Mouse (Mus musculus) cerebellum, postnatal 36 days (tissue): ENCODE measurements around the gene Plek.
A peak's percentile ranks its signal among the peaks of the same experiment; 100 is the strongest.
"Not testable (repeated sequence)": the region's sequence is repeated elsewhere in the genome, so short reads cannot be mapped to it uniquely, and the experiment has no call there.

ENCODE experiments used
- DNase-seq, 2 experiments: peaks; one replicate each; pipeline ENCODE4 v3.0.0; 2021 to 2022; ENCODE audit warnings: mixed read lengths in 2 of 2

Gene Plek

DNA sequence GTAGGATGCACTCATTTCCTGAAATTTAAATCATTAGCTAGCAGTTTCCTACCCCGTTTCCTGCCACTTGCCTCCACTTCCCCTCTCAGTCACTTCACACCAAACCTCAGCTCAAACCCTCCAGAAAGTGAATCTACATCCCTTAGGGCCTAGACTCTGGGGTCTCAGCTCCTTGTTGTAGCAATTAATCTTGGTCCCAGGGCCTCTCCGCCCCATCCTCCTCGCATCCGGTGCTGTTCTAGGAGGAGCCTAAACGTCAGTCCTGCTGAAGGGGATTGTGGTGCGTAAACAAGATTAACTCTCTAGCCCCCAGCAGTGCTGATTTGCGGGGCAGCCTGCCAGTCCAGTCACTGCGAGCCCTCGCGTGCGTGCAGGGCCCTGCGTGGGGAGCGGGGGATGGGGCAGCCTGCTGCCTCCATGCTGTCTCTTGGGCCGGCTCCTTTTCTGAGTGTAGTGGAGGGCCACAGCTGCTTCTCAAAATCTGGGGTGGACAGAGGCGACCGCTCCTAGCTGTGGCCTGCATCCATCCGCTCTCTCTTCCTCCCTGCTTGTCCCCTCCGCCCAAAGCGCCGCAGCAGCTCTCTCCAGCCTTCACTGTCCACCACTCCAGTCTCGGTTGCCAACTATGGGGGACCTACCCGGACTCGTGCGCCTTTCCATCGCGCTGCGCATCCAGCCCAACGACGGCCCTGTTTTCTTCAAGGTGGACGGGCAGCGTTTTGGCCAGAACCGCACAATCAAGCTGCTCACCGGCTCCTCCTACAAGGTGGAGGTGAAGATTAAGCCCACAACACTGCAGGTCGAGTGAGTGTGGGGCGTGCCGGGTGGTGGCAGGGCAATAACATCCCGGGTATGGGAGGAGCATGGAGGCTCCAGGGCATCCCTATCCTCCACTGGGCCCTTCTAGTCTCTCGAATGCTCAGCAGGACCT is at the start of gene Plek, which contains the start of gene Cnrip1:
Plek (minus strand) TSS at position 837 of the 931 bp plus-strand sequence.
Cnrip1 (plus strand) TSS at position 42 of the 931 bp plus-strand sequence.
- DNase-seq: peak; percentile 85 to 91

DNA sequence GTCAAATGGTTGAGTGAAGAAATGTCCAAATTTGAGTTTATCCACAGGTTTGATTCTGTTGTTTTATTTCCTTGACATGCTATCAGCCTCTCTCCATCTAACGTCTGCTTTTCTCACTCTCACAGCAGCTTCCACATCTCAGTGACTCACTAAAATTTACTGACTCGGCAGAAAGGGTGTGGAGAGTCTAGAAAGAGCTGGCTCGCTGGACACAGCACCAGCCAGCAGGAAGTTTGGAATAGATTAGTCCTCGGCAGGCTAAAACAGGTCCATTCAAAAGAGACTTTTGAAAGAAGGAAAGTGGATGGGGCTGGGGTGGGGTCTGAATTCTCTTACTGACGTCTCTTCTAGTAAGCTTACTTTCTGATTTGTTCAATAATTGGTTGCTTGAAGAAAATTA is 33.9 kb upstream of the Plek start:
- DNase-seq: no peak

DNA sequence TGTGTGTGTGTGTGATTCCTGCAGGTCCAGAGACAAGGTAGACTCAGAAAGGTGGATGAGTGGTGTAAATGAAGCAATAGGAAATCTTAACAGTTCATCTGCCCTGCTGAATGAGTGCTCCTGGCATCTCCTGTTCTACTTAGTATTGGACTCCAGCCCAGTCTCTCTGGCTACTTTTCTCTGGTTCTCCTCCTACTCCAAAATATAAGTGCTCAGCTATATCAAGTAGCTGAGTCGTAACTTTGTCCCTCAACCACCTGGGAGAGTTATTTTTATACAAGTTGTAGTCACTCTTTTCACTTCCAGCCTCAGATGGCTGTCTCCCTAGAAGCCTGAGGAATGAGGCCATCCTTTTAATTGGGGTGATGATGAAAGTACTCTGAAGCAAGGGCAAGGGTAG is 31.7 kb upstream of the Plek start:
- no peak for DNase-seq

DNA sequence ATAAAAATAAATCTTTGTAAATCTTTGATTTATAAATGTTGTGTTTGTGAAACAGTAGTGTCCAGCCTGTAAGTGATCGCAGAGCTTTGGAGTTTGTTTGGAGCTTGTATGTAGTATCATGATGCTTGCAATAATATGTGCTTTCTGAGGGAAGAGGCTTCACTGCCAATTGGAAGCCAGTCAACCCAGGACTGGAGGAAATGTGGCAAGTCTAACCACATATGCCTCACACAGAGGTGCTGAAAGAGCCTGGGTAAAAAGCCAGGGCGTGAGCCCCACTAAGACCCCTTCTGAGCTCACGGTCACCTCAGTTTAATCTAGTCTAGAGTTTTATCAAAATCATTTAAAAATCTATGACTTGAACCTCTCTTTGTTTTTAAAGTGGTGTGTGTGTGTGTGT is 31.3 kb upstream of the Plek start:
- no peak for DNase-seq

DNA sequence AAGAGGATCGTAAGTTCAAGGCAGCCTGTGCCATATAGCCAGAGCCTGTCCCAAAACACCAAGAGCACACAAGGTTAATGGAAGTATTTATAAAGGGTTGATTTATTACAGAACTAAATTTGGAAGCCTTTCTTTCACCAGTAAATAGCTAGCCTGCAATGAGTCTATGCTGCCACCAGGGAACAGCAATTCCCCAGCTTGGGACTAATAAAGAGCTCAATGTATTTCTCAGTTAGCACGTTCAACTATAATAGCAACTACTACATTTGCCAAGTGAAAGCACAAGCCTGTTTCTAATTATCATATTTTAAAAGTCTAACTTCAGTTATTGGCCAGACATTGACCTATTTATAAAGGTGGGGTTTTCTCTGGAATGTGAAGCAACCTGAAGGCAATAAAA is 30.8 kb upstream of the Plek start:
- DNase-seq: no peak

DNA sequence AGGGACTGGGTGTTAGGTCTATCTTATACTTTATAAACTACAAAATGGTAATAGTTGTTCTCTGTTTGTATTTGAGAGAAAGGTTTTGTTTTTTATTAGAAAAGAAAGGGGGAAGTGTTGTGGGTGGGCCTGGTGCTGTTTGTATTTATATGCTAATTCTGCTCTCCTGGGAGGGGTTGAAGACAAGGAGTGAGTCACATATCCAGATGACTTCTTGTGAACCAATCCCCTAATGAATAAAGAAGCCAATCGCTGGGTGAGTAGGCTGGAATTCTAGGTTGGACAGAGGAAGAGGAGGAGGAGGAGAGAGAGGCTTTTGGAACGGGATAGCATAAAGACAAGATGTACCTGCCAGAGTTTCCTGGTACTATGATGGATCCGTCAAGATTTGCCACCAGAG is 29.9 kb upstream of the Plek start:
- DNase-seq: no peak

DNA sequence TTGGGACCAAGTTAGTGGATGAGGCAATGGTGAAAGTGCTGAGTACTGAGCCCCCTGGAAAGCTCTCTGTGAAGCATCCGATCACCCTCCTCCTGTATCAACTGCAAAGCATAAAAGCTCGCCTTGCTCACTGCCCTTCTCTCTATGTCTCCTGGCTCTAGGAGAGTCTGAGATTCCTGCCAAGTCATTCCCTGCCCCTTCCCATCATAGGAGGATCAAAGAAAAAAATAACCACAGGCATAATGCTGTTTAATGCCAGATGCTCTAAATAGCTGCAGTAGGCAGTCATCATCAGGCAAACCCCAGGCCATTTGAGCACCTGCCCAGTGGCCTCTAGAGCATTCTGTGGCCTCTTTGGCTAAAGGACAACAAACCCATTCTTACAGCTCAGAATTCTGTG is 23.5 kb upstream of the Plek start:
- no peak for DNase-seq

DNA sequence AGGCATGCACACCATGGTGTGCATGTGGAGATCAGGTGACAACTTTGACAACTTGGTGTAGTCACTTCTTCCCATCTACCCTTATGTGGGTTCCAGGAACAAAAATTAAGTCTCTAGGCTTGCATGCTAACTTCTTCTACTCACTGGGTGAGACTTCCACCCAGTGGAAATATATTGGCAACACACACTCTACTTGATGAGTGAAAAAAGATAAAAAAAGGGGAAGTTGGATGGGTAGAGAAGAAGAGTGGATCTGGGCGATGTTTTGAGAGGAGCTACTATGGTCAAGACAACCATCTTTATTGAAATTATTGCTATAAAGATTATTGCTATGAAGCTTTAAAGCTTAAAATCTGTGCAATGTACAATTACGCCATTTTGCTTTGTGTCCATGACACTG is 17.2 kb upstream of the Plek start:
- not testable (repeated sequence) for DNase-seq

DNA sequence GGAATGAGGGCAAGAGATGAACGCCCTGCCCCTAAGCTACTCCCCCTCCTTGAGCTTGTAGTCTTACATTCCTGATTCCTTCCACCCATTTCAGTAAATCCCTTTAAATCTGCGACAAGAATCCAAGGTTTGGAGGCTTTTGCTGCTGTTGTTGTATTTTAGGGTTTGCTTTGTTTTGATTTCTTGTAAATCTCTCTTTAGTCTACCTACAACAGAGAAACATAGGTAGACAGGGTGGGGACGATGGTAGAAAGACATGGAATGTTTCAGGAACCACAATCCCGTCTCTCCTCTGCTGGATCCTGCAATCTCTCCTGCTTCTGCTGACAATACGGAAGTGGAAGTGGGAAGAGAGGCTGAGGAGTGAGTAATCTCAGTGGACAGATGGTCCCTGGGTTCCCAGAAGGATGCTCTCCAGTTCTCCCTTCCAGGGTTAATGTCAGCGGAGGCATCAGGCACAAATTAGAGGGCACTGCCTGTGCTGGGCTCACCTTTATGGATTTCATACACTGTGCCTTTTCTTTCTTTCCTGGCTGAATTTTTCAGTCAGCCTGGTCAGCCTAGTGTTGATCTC is 382 bp upstream of the Plek start:
- DNase-seq: peak; percentile 61 to 69

DNA sequence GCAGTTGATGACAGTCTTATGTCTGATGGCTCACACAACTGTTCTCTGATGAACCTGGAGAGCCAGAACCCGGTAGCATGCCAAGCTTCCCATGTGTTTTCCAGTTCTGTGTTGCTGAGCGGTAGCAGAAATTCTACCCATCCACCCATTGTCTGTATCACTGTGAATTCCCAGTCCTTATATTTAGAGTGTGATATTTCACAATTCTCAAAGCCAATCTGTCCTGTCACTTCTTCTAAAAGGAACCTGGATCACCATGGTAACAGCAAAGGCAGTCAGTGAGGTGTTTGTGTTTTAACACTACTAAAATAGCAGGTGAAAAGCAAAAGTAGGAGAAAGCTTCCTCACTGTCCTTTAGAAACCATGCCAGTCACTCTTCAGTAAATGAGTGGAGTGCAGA is 6.4 kb downstream of the Plek start:
- DNase-seq: no peak

DNA sequence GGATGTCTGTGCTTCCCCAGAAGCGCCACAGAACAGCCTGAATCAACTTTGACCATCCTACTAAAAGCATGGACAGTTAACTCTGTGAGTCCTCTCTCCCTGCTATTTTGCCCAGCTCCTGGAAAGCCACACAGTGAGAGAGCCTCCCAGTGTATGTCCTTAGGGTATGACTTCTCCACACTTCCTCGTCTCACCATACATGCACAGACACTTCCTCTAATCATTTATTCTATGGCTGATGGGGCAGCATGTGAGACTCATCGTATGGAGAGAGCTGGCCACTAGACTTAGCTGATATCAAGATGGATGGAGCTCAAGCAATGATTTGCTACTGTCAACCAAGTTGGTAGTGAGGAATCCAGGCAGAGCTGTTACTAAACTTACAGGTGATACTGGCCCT is 28.2 kb downstream of the Plek start:
- no peak for DNase-seq

DNA sequence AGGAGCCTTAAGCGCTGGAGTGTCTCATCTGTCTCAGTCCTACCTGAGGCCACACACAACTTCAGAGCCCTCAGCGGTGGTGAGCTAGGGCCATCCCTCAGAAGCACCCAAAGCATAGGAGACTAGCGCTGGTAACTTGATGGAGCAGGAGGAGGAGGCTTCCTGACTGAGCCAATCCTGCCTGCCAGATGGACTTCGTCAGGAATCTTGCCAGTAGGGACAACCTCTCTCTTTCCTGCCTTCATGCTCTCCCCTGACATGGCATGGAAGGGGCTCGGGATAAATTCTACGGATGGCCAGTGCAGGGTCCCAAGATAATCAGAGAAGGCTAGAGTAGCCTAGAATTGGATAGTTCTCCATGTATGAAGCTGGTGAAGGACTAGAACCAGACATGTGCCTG is 29.0 kb downstream of the Plek start:
- DNase-seq: peak; percentile 20 to 22

DNA sequence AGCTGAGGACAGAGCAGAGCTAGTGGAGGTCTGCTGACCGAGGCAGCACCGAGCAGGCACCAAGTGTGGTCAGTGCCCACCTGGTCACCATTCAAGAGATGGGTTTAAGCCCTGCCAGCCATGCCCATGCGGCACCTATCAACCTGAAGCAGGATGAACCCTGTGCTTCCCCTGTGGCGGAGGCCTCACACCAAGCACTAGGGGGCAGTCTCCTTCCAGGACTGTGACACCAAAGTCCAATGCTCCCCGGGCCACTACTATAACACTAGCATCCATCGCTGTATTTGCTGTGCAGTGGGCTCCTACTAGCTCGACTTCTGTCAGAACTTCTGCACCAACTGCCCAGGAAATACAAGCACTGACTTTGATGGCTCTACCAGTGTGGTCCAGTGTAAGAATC is 32.9 kb downstream of the Plek start:
- no peak for DNase-seq

DNA sequence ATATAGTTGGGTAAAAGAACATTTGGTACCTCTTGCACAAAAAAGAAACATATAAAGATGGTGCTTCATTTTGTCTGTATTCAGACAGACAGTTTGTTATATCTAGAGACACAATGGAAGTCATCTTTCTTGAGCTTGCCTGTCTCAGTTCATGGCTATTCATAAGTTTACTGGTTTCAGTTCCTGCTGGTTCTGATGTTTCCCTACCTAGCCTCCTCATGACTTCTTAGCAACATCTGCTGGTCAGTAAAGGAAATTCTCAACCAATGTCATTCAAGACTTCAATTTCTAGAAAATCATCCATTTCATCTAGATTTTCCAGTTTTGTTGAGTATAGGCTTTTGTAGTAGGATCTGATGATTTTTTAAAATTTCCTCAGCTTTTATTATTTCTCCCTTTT is 39.2 kb downstream of the Plek start:
- no peak for DNase-seq

DNA sequence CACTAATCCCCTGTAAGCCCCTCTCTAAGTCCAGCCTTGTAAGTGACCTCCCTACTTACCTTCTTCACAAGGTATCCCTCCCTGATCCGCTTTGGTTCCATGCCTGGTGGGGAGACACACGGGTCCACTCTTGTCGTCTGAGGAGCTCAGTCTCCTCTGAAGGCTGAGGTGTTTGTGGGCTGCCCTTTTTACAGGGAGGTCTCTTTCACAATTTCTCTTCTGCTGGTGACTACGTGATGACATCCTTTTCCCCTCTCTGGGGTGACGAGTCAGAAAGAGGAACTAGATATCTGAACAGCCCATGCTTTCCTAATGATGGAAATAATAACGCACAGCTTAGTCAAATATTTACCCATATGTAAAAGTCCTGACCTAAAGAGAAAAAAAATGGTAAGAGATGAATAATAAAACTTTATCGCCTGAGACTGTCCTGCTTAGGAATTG is 43.7 kb downstream of the Plek start:
- no peak for DNase-seq

DNA sequence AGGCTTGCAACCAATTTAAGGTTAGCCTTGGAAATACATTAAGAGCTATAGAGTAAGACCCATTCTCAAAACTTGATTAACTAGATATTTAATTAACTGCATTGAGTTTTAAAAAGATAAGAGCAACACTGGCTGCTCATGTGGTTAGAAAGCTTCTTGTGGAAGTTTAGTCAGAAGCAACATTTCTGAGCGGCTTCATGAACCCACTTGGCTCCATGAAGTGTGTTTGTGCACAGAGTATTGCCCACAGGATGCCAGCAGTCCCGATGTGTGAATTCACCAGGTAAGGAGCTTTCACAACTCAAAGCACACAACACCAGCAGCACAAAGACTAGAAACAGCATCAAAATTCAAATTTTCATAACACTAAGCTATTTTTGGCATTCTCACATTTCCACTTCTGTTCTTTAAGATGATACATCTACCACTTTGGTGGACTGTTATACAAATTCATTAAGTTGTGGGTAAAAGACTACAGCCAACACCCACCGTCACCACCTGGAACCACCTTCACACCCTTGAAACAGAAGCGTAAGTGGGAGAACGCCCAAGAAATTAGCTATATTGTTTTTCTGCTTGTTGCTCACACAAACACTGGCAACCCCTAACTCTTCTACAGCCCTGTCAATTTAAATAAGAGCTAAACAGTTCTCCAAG is 44.5 kb downstream of the Plek start:
- no peak for DNase-seq

DNA sequence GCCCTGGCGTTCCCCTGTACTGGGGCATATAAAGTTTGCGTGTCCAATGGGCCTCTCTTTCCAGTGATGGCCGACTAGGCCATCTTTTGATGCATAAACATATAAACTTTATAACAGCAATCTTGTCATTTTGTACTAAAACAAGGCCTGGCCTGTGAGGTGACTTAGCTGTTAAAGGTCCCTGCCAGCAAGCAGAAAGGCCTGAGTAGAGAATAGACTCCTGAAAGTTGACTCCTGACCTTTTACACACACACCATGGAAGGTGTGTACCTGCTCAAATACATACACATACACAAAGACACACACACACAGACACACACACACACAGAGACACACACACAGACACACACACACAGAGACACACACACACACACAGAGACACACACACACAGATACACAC is 45.7 kb downstream of the Plek start:
- DNase-seq: not testable (repeated sequence)

DNA sequence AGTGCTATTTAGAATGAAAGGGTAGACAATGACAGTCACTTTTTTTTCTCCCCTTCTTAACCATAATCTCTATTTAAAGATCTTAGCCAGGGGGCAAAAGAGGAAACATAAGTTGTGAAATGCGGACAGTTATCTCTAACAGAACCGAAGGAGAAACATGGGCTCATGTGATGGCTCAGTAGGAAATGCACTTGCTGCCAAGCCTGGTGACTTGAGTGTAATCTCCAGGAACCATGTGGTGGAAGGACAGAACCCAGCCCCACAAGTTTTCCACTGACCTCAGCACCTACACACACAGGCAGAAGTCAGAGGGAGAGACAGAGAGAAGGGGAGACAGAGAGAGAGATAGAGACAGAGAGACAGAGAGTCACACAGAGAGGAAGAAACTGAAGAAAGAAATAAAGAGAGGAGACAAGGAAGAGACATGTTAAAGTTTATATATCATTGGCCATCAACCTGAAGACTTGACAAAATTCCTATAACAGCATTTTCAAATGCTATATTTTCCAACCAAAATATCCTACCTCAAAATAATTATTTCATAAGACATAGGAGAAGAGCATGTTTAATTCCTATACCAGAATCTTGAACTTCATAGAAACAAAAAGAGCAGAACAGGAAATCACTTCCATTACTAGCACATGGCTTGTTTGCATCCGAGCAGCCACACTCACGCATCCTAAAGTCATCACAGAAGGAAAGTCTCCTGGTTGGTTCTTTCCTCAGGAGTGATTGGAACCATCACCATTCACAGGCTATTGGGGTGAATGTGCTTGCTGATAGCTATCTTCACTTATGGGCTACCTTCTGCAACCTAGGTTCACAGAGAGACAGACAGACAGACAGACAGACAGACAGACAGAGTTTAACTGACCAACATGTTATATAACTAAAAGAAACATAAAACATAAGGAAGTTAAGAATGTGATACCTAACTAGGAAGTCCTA is 47.0 kb downstream of the Plek start:
- DNase-seq: no peak

DNA sequence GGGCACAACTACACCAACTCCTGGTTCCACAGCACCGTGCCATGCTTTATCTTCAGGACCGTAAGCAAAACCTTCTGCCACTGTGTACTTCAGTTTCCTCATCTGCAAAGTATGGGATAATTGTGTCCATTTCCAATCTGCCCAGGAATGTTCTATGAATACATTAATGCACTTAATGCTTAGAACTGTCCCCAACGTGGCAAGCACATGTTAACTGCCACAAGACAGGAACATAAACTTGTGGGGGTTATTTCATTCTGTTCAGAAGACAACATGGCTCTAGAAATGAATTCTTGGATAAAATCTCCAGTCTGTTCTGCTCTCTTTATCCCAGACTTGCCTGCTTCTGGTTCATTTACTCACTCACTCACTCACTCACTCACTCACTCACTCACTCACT is 48.4 kb downstream of the Plek start:
- DNase-seq: no peak

DNA sequence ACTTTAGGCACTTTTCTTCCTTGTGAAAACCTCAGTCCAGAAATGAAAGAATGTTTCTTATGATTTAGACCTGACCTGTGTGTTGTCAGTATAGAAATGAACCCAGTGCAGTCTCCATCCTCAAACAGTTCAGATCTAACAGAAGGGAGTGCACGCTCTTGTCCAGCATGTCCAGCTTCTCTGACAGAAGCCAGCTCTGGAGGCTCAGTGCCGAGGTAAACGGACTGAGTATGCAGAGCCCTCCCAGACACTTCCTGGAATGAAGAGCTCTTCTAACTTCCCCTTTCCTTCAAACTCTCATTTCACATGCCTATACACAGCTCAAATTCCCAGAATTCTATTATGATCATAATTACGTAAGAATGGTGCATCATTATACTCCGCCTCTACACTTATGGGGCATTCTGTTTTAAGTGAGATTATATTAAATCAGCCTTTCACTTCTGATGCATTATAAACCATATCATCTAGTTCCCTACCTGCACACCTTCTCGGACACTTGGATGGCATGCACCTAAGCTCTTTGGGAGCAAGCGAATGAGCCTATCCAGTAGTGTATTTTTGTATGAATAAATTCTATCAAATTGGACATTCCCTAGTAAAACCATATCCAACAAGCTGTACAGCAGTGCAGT is 49.3 kb downstream of the Plek start:
- DNase-seq: no peak

DNA sequence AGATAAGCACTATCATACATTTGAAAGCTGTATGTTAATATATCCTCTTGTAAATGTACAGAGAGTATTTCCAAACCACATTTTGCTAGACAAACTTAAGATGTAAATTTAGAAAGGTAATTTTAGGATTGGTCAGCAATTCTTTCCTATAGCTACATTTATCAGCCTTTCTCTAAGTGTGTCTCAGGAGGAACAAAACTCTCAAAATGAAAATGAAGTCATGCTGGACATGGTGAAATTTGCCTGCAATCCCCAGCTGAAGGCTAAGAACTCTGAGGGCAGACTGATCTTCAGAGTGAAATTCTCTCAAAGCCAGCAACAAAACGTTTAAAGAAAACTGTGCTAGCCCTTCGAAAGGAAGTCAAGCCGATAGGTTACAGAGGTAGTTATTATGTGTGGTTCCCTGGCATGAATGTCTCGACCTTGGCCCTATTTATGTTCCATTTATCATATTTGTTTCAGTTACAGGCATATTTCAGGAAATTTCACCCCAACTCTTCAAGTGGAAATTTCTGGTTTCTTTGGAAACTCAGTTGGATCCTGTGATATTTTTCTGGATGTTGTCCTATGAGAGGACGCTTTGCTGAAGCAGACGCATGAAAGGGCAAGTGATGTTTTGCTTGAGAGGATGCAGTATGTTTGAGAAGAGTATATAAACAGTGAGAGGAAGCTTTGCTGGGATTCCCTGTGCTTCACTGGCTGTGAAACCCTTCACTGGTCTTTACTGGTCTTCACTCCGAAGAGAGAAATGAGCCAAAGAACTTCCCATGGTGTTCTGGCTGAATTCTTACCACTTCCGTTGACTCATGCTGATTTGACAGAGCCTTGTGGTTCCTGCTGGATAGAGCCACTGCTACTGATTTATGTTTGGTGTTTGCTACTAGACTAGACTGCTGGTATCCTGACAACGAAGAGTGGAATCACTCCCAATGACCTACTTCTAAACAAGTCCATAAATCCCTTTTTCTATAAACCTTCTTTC is 51.5 kb downstream of the Plek start:
- DNase-seq: no peak
